Mouse (Mus musculus) liver, embryonic 14.5 days (tissue): ENCODE results near the gene AC124108.1.

Source experiments
- CTCF ChIP-seq: IDR thresholded peaks from 2 replicates; pipeline ENCODE4 v1.5.1; 2016; ENCODE audit warnings: antibody characterized with exemption, low read depth, control low read depth
- EP300 ChIP-seq: IDR thresholded peaks from 2 replicates; pipeline ENCODE4 v1.6.1; 2016; ENCODE audit warnings: antibody characterized with exemption, low read depth

DNA sequence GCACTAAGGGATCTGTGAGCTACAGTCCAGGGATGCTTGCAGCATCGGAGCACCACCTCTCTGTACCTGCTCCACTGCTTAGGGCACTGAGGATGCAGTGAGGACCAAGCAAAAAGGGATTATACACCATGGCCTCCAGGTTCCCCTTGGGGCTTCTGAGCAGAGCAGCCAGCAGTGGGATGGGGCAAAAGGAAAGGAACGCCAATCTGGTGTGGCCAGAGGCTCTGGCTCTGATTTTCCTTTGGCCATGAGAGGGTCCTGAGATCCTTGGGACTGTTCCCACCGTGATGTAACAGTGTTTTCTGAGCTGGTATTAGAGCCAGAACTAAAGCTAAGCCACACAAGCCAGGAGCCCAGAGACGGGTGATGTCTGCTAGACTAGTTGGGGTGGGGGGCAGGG is 31.6 kb upstream of the AC124108.1 start:
- no peak for TF ChIP-seq EP300
- no peak for TF ChIP-seq CTCF
